Mouse (Mus musculus) cerebellum, adult 2 months (tissue): Measurements from ENCODE around the gene Ift122. TPM values are rescaled to one million over a fixed set of nuclear protein-coding genes. Genes with fewer than 3 reads are reported as not detected.

ENCODE experiments used
- DNase-seq, 2 experiments: peaks; one replicate each; pipeline ENCODE4 v3.0.0; 2021
- H3K27ac ChIP-seq: fragments of 200-500 bp; 2 replicates; pipeline ENCODE4 v1.5.1; 2012; ENCODE audit warnings: low read length, control low read depth, inconsistent platforms; ENCODE audit not compliant: insufficient read depth
- H3K27me3 ChIP-seq: fragments of 200-500 bp; 2 replicates; pipeline ENCODE4 v1.6.1; 2012; ENCODE audit warnings: inconsistent platforms, mild to moderate bottlenecking, low read length, moderate library complexity; ENCODE audit not compliant: control insufficient read depth, insufficient read depth
- H3K4me1 ChIP-seq: fragments of 200-500 bp; 2 replicates; pipeline ENCODE4 v1.6.1; 2011; ENCODE audit warnings: low read length; ENCODE audit not compliant: control insufficient read depth, insufficient read depth
- H3K4me3 ChIP-seq: fragments of 200-500 bp; replicated peaks from 2 replicates; pipeline ENCODE3; 2011; ENCODE audit warnings: mild to moderate bottlenecking, low read depth, low read length, control low read depth; ENCODE audit not compliant: insufficient read depth
- CTCF ChIP-seq: fragments of 200-500 bp; IDR thresholded peaks from 2 replicates; pipeline ENCODE4 v1.5.1; 2011; ENCODE audit warnings: low read depth, mild to moderate bottlenecking, control low read depth, low read length, moderate library complexity, borderline replicate concordance; ENCODE audit not compliant: insufficient read depth
- POLR2A ChIP-seq: fragments of 200-500 bp; IDR thresholded peaks from 2 replicates; pipeline ENCODE4 v1.6.1; 2011; ENCODE audit warnings: low read length, control low read depth, borderline replicate concordance; ENCODE audit not compliant: insufficient read depth
- WGBS: fragments of 180-500 bp; shearing (Covaris S2); methylation state at CpG from one replicate; pipeline ENCODE4 v1.1.7; 2018; 5-methylcytosine and 5-hydroxymethylcytosine counted together
- polyA plus RNA-seq: library from polyadenylated mRNA; depleted of rRNA; stranded (reverse); fragments of >200 nt; gene quantifications from 2 replicates; pipeline ENCODE4 v1.2.3, GENCODE M21; 2012

Ift122 gene
- polyA plus RNA-seq, 1 experiment, result 22.3 TPM

DNA sequence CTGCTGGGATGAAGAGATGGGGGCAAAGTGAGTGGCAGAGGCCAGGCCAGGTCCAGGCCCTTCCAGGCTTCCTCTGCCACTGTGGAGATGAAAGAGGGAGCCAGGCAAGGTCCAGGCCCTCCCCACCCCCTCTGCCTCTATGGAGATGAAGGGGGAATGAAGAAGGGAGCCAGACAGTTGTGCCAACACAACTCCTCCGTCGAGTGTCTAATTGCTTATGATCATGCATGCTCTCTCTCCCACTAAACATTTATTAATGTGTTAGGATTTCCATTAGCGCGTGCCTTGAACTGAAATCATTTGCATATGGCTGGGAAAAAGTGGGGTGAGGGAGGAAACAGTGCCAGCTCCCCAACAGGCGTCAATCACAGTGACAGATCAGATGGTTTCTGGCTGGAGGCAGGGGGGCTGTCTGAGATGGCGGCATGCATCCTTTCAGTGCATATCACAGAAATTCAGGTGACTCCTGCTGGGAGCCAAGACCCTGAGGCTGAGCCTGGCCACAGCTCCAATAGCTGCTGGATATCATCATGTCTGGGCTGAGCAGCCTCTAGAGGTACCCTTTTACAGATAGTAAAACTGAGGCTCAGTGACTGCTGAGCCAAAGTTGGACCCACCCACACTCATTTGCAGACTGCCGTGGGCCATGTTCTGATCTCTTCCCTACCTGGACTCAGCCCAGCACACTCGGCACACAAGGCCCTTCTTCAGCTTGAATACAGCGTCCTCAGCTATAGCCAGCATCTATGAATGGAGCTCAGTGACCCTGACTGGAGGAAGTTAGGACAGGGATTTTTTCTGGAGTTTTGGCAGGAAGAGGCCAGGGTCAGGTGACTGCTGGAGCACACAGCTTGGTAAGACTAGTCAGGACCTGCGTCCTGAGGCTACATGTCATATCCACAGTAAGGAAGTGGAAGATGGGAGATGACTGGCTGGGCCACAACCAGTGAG lies 74.3 kb downstream of the Ift122 start:
- DNase-seq, result no peak
- H3K27ac ChIP-seq, result no peak overlapping the region
- no peak for TF ChIP-seq CTCF
- no peak for TF ChIP-seq POLR2A
- WGBS, result 74% methylated on average over 10 of the region's 10 CpGs
- H3K4me1 ChIP-seq, result peaks cover 12% of the 10 kb centered on the region
- H3K4me3 ChIP-seq, result no peak overlapping the region
- no peaks in the 10 kb centered on the region for H3K27me3 ChIP-seq

DNA sequence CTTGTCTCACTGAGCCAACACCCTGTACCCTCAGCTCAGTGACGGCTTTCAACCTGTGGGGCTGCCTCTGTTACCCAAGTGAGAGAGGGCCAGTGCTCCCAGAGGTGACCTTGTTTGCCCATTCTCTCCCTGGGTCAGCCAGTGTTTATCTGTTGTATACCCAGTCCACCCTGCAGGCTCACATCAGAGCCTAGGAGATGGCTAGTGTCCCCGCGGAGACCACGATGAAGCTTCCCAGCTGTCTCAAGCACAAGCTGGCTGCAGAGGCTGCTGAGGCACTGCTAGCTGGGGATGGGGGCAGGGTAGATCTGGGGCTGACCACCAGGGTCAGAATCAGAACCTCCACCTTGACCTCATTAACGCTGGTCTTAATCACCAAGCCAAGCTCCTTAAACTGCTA lies 76.7 kb downstream of the Ift122 start:
- no peak overlapping the region for H3K4me3 ChIP-seq
- H3K27me3 ChIP-seq, result no peaks in the 10 kb centered on the region
- 69% methylated on average over 5 of the region's 5 CpGs for WGBS
- H3K4me1 ChIP-seq, result 0 out of 2 replicates have a peak, but pooled peaks cover 3% of the 10 kb centered on the region
- no peak overlapping the region for H3K27ac ChIP-seq
- TF ChIP-seq CTCF, result no peak
- TF ChIP-seq POLR2A, result no peak
- no peak for DNase-seq

DNA sequence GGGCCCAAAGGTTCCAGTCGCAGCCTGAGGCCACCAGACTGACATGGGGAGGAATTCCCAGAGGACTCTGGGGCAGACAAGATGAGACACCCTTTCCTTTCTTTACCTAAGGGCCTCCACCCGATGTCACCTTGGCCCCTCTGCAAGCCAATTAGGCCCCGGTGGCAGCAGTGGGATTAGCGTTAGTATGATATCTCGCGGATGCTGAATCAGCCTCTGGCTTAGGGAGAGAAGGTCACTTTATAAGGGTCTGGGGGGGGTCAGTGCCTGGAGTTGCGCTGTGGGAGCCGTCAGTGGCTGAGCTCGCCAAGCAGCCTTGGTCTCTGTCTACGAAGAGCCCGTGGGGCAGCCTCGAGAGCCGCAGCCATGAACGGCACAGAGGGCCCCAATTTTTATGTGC lies 78.4 kb downstream of the Ift122 start, which contains the start of gene Rho:
Gene Rho (plus strand): TSS at position 110 of the 400 bp plus-strand sequence.
- Histone ChIP-seq H3K27me3 (no peaks in the 10 kb centered on the region), H3K27ac (no peak within 1 kb of the TSS), H3K4me1 (peaks cover 9% of the 10 kb centered on the region; the same call in 1 of the 2 replicates), H3K4me3 (no peak within 1 kb of the TSS)
- TF ChIP-seq POLR2A (no peak), CTCF (no peak)
- 89% methylated on average over 14 of the region's 14 CpGs for WGBS
- DNase-seq, result no peak

DNA sequence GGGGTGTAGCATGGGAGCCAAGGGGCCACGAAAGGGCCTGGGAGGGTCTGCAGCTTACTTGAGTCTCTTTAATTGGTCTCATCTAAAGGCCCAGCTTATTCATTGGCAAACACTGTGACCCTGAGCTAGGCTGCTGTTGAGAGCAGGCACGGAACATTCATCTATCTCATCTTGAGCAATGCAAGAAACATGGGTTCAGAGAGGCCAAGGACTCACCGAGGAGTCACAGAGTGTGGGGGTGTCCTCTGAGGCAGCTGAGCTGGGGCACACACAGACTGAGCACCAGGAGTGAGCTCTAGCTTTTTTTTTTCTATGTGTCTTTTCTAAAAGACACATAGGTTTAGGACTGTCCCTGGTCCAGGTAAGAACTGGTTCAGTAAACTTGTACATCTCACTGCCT lies 79.1 kb downstream of the Ift122 start:
- no peak for DNase-seq
- WGBS, result 97% methylated on average over 3 of the region's 3 CpGs
- Histone ChIP-seq H3K4me1 (peaks cover 9% of the 10 kb centered on the region; the same call in 1 of the 2 replicates), H3K27me3 (no peaks in the 10 kb centered on the region), H3K4me3 (no peak overlapping the region), H3K27ac (no peak overlapping the region)
- TF ChIP-seq CTCF (no peak), POLR2A (no peak)

DNA sequence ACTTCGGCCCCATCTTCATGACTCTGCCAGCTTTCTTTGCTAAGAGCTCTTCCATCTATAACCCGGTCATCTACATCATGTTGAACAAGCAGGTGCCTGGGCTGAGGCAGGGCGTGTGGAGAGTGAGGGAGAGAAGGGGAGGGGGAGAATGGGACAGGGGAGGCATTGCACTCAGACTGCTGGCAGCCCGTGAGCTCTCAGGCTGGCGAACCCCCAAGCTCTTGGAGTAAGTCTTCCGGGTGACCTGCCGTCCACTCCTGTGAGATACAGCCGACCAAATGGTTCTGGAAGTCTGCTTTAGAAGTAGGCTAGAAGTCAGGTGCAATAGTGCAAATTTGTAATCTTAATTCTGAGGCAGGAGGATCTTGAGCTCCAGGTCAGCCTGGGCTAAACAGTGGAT lies 82.3 kb downstream of the Ift122 start:
- H3K4me1 ChIP-seq, result peaks cover 9% of the 10 kb centered on the region; the same call in 1 of the 2 replicates
- no peak overlapping the region for H3K27ac ChIP-seq
- no peaks in the 10 kb centered on the region for H3K27me3 ChIP-seq
- H3K4me3 ChIP-seq, result no peak overlapping the region
- TF ChIP-seq POLR2A, result no peak
- TF ChIP-seq CTCF, result no peak
- DNase-seq, result no peak
- 33% methylated on average over 8 of the region's 8 CpGs for WGBS

DNA sequence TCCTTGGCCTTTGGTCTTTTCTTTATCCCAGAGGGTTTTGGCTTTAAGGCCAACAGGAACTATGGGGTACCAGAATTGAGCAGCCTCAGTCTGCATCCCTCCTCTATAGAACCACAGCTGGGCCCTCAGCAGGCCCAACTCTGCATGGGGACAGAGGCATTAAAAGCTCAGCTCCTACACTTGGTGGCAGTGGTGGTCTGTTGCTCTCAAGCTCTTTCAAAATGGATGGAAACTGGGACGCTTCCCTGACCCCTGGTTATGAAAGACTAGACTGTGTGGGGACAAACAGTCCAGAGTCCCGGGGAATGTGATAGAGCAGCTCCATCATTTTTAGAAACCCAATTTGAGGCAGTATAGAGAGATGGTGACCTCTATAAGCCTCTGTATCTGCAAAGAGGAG lies 84.7 kb downstream of the Ift122 start:
- DNase-seq, result no peak
- WGBS, result 94% methylated on average over 2 of the region's 2 CpGs
- Histone ChIP-seq H3K4me3 (no peak overlapping the region), H3K27ac (no peak overlapping the region), H3K27me3 (no peaks in the 10 kb centered on the region), H3K4me1 (peaks cover 9% of the 10 kb centered on the region; the same call in 1 of the 2 replicates)
- TF ChIP-seq CTCF, result no peak

DNA sequence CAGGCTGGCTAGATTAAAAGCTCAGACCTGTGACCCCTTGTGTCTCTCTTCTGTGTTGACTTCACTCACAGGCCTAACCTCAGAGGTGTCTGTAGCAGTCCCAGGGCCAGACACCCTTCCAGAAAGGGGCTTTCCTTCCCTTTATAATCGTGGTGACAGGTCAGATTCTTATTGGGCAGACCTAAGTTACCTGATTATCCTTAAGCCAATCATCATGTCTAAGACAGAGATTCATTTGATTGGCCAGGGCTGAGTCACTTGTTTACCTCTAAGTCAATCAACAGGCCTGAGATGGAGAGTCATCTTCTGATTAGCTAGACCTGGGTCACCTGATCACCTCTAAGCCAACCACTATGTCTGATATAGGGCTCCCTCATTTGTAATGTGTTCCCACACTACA lies 85.5 kb downstream of the Ift122 start:
- Histone ChIP-seq H3K27ac (no peak overlapping the region), H3K27me3 (no peaks in the 10 kb centered on the region), H3K4me3 (no peak overlapping the region), H3K4me1 (peaks cover 9% of the 10 kb centered on the region; the same call in 1 of the 2 replicates)
- no peak for DNase-seq
- 83% methylated on average over 1 of the region's 1 CpGs for WGBS
- TF ChIP-seq CTCF (no peak), POLR2A (no peak)

DNA sequence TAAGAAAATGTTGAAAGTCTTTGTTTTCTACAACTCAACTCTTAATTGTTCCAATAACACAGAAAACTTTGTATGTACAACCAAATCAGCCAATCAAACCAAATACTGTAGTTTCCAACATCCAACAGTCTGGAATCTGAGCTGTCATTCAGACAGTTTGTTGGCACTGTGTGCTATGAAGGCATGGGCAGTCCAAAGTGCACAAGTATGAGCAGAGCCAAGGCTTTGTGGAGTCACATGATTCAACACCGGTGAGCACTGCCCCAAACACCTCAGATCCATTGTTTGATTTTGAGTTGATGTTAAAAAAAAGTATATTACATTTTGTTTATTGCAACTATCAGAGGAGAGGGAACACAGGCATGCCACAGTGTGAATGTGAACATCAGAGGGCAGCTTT lies 87.3 kb downstream of the Ift122 start:
- 27% methylated on average over 1 of the region's 1 CpGs for WGBS
- TF ChIP-seq POLR2A (no peak), CTCF (no peak)

More for the DNA sequence above, 87.3 kb downstream of the Ift122 start:
- Histone ChIP-seq H3K27me3 (no peaks in the 10 kb centered on the region), H3K27ac (no peak overlapping the region), H3K4me3 (no peak overlapping the region), H3K4me1 (peaks cover 2% of the 10 kb centered on the region; the same call in 1 of the 2 replicates)
- DNase-seq, result no peak
